In genomic region chr2:160957801-160958200, GRCm38 (mm10) we compare ENCODE assay signal across 17 mouse cellular contexts. TPM values are rescaled to one million over a fixed set of nuclear protein-coding genes. Genes with fewer than 3 reads are reported as not detected.
DNase-seq lines count a peak whose midpoint lies in the region; TF ChIP-seq lines count a peak whose summit lies in the region.
"Not testable (repeated sequence)": the region's sequence is repeated elsewhere in the genome, so short reads cannot be mapped to it uniquely, and the experiment has no call there.
"Had no signal": no experiment of that assay in that cellular context is flagged by ENCODE, and none has a peak within 500 bp of the region (broad histone marks: within the 10 kb centered on the region; RNA-seq: fewer than 3 reads in every experiment).

No protein-coding gene starts in this region.

- H3K4me3 ChIP-seq in ES-E14 (ENCODE audit: insufficient read depth in 1 of 2, low read depth in 1 of 2, low read length in 2 of 2, poor library complexity in 1 of 2, severe bottlenecking in 1 of 2); MEL (ENCODE audit: control insufficient read depth in 1 of 2, insufficient read depth in 1 of 2, low read depth in 2 of 2, low read length in 2 of 2): not testable (repeated sequence)

- H3K36me3 ChIP-seq in ES-E14 (ENCODE audit: control insufficient read depth, insufficient read depth, low read length, poor library complexity, severe bottlenecking), result peaks cover 27% of the 10 kb centered on the region
- peaks cover 8 to 21% of the 10 kb centered on the region in 2 experiments for H3K36me3 ChIP-seq in MEL (ENCODE audit: control insufficient read depth in 1 of 2, insufficient read depth in 2 of 2, low read length in 2 of 2)

- not testable (repeated sequence) for TF ChIP-seq RAD21 in MEL (IDR thresholded peaks at IDR 0.05; ENCODE audit: low read depth, low read length)

- H3K27ac ChIP-seq in ES-E14 (ENCODE audit: insufficient read depth, low read depth, low read length, poor library complexity, severe bottlenecking); MEL (ENCODE audit: control insufficient read depth, low read depth, low read length): not testable (repeated sequence)

- TF ChIP-seq POLR2A in MEL (IDR thresholded peaks at IDR 0.05; ENCODE audit: control insufficient read depth in 1 of 2, insufficient read depth in 1 of 2, low read depth in 1 of 2, low read length in 2 of 2, poor library complexity in 1 of 2), result not testable (repeated sequence)

- DNase-seq in 416B (ENCODE audit: low read depth) (peak; percentile 12), ES-CJ7 (ENCODE audit: low read depth, low spot score) (peak; percentile 51), ES-E14 (ENCODE audit: low read depth, low spot score) (peak; percentile 38), MEL (ENCODE audit: low read depth, low spot score) (peak; percentile 17), R1 (ENCODE audit: low read depth, low spot score) (peak; percentile 86), WW6 (ENCODE audit: low read depth, low spot score) (peak; percentile 26), ZHBTc4 (ENCODE audit: low read depth, low spot score) (peak; percentile 74)

- not testable (repeated sequence) for H3K4me1 ChIP-seq in ES-E14 (ENCODE audit: control insufficient read depth in 2 of 2, insufficient read depth in 2 of 2, low read length in 2 of 2, poor library complexity in 1 of 2)
- H3K4me1 ChIP-seq in MEL (ENCODE audit: control insufficient read depth in 1 of 2, insufficient read depth in 2 of 2, low read length in 2 of 2), result peaks cover 9 to 23% of the 10 kb centered on the region in 2 experiments

- not testable (repeated sequence) for H3K9ac ChIP-seq in ES-E14 (ENCODE audit: insufficient read depth, low read depth, low read length, poor library complexity, severe bottlenecking); MEL (ENCODE audit: control insufficient read depth, low read depth, low read length, poor library complexity, severe bottlenecking)

- not testable (repeated sequence) for H3K9me3 ChIP-seq in ES-E14 (ENCODE audit: control insufficient read depth, insufficient read depth, low read depth, low read length); MEL (replicated peaks; ENCODE audit: insufficient read depth, low read length)

- in situ Hi-C loops in ES-E14 (cut with MboI; ENCODE audit: low sequenced_read_pairs in 2 of 2, unreplicated experiment in 2 of 2), result not testable (repeated sequence)

- TF ChIP-seq EP300 in MEL (IDR thresholded peaks at IDR 0.05; ENCODE audit: low read depth in 1 of 2, low read length in 2 of 2), result not testable (repeated sequence)

- not testable (repeated sequence) for H3K79me2 ChIP-seq in MEL (ENCODE audit: control insufficient read depth, insufficient read depth, low read length, poor library complexity)

- H3K27me3 ChIP-seq in MEL (ENCODE audit: control insufficient read depth in 1 of 2, insufficient read depth in 2 of 2, low read length in 2 of 2), result not testable (repeated sequence)

- TF ChIP-seq CTCF in MEL (IDR thresholded peaks at IDR 0.05 in 2 of 3, conservative IDR thresholded peaks at IDR 0.05 in 1 of 3; ENCODE audit: control insufficient read depth in 1 of 3, insufficient read depth in 1 of 3, low read depth in 2 of 3, low read length in 3 of 3, poor library complexity in 1 of 3, severe bottlenecking in 1 of 3), result not testable (repeated sequence)

RNA-seq across cellular contexts. Expression of gene Emilin3, which starts 45.7 kb away (rescaled TPM):
- total RNA-seq in ES-E14 (2012; rRNA removed) (2.8 and 5.0 TPM in 2 replicates), MEL (2012; rRNA removed) (not detected in 2 replicates)
- polyA plus RNA-seq in MEL (2012; ENCODE audit: insufficient read depth in 1 of 2, insufficient read length in 2 of 2, low read depth in 1 of 2, low replicate concordance in 2 of 2, missing spikeins in 1 of 2), result not detected
- total RNA-seq: adrenal gland, adult 18-20 months; adrenal gland, adult 2 months; adrenal gland, adult 8-10 months; adrenal gland, postnatal 25 days; adrenal gland, postnatal 36 days; CH12.LX had no signal
- polyA plus RNA-seq: activated CD4-positive, CD25-positive, alpha-beta regulatory T cell, adult 4 months; CD4-positive, CD25-positive, alpha-beta regulatory T cell, adult 4 months; G1E; Patski had no signal

Comparison
In these comparisons a context has a peak if more than half of its experiments do, and no peak if none do; other contexts are left out.
1. DNase-seq: peak in every context shown above with its lines; median percentile 86 in R1; 74 in ZHBTc4; 51 in ES-CJ7; 38 in ES-E14; 26 in WW6; 17 in MEL; 12 in 416B.